Mouse (Mus musculus) testis, adult 2 months (tissue): ENCODE results near the gene Olfr638. TPM values are rescaled to one million over a fixed set of nuclear protein-coding genes. Genes with fewer than 3 reads are reported as not detected.
"Not testable (repeated sequence)": the region's sequence is repeated elsewhere in the genome, so short reads cannot be mapped to it uniquely, and the experiment has no call there.

ENCODE experiments used
- H3K27ac ChIP-seq: fragments of 200-500 bp; 2 replicates; pipeline ENCODE4 v1.5.1; 2012; ENCODE audit warnings: low read depth, low read length; ENCODE audit not compliant: control insufficient read depth, insufficient read depth
- H3K27me3 ChIP-seq: fragments of 200-500 bp; 2 replicates; pipeline ENCODE4 v1.6.1; 2012; ENCODE audit warnings: mild to moderate bottlenecking, low read length, moderate library complexity; ENCODE audit not compliant: control insufficient read depth, insufficient read depth
- H3K36me3 ChIP-seq: fragments of 200-500 bp; 2 replicates; pipeline ENCODE4 v1.6.1; 2012; ENCODE audit warnings: mild to moderate bottlenecking, low read length; ENCODE audit not compliant: control insufficient read depth, insufficient read depth
- H3K4me1 ChIP-seq: fragments of 200-500 bp; 2 replicates; pipeline ENCODE4 v1.6.1; 2012; ENCODE audit warnings: low read length; ENCODE audit not compliant: control insufficient read depth, insufficient read depth
- H3K4me3 ChIP-seq: fragments of 200-500 bp; 2 replicates; pipeline ENCODE4 v1.5.1; 2012; ENCODE audit warnings: low read depth, mild to moderate bottlenecking, low read length, moderate library complexity, mixed read lengths; ENCODE audit not compliant: control insufficient read depth
- CTCF ChIP-seq: fragments of 200-500 bp; IDR thresholded peaks from 2 replicates; pipeline ENCODE4 v1.5.1; 2012; ENCODE audit warnings: low read depth, mild to moderate bottlenecking, inconsistent platforms, low read length, moderate library complexity; ENCODE audit not compliant: control insufficient read depth, insufficient read depth, insufficient replicate concordance
- POLR2A ChIP-seq: fragments of 200-500 bp; IDR thresholded peaks from 2 replicates; pipeline ENCODE4 v1.6.1; 2012; ENCODE audit warnings: low read depth, mild to moderate bottlenecking, inconsistent platforms, low read length, moderate library complexity; ENCODE audit not compliant: control insufficient read depth
- polyA plus RNA-seq: library from polyadenylated mRNA; depleted of rRNA; stranded (reverse); fragments of >200 nt; gene quantifications from 2 replicates; pipeline ENCODE4 v1.2.3, GENCODE M21; 2012; rRNA removed

The Olfr638 gene
- polyA plus RNA-seq, result not detected in 2 replicates

DNA sequence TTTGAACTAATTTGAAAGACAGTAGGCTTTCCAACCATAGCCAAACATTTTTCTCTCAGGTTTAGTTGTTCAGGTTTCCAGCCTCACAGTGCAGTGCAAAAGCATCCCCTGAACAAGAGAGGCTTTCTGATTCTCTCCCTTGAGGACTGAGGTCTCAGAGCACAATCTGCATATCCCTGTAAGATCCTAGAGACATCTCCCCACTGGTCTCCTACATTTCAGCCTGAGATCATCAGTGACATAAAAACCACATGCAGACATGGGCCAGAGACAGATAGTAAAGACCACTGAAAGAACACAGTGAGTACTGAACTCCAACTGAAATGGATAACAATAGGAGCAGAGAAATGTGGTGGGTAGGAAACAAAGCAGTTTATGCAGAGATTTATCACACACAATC, at the start of gene Olfr638:
TSS of gene Olfr638 (plus strand) at position 301 of the 400 bp plus-strand sequence.
- no peaks in the 10 kb centered on the region for H3K27me3 ChIP-seq
- TF ChIP-seq POLR2A (no peak), CTCF (no peak)

DNA sequence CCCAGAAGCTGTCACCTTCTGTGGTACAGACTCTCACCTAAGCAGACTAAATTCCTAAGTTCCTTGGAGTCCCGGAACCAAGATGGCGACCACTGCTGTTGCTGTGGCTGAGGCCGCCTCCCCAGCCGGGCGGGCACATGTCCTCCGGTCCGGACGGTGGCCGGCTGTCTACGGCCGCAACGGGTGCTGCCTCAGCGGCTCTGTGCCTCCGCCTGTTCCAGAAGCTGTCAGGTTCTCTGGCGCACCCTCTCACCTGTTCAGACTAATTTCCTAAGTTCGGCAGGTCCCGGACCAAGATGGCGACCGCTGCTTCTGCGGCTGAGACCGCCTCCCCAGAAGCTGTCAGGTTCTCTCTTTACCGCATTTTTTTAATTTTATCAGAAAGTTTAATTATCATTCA, 31.7 kb upstream of the Olfr638 start:
- H3K36me3 ChIP-seq, H3K27me3 ChIP-seq, H3K4me1 ChIP-seq, H3K27ac ChIP-seq, H3K4me3 ChIP-seq: not testable (repeated sequence)

More for the DNA sequence above, at the start of gene Olfr638:
- Histone ChIP-seq H3K4me1 (no peaks in the 10 kb centered on the region), H3K4me3 (no peak within 1 kb of the TSS), H3K27ac (no peak within 1 kb of the TSS), H3K36me3 (no peaks in the 10 kb centered on the region)

DNA sequence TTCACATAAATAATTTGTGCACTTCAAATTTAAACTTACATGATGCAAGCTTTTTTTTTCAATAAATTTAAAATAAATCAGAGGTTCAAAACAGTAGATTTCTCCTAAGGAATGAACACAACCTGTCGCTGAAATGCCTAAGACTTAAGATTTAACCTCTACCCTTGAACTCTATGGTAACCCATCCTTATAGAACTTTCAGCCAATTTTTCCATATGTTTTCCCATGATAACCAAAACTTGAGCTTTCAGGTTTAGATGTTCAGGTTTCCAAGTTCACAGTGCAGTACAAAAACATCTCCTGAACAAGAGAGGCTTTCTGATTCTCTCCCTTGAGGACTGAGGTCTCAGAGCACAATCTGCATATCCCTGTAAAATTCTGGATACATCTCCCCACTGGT, 27.7 kb upstream of the Olfr638 start, which contains the start of gene Olfr635:
TSS of gene Olfr635 (plus strand) at position 301 of the 400 bp plus-strand sequence.
- Histone ChIP-seq H3K27me3 (no peaks in the 10 kb centered on the region), H3K27ac (no peak within 1 kb of the TSS), H3K4me3 (no peak within 1 kb of the TSS), H3K4me1 (no peaks in the 10 kb centered on the region), H3K36me3 (no peaks in the 10 kb centered on the region)
- TF ChIP-seq CTCF, result no peak
- no peak for TF ChIP-seq POLR2A

DNA sequence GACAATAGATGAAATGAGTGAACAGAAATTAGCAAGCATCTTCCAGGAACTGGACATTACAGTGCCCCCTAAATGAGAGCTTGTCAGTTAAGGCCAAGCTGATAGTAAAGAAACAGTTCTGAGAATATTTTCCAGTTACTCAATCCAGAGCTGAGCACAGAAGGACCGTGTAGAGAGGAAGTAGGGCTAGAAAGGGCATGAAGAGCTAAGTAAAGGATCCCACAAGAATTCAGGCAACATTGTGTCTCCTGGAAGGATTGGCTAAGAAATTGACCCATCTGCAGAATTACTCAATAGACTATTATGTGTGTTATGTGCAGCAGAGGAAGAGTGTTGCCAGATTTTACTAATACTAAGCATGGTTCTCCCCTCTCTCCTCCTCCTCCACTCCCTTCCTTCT, 26.8 kb upstream of the Olfr638 start:
- Histone ChIP-seq H3K27ac (no peak overlapping the region), H3K36me3 (no peaks in the 10 kb centered on the region), H3K4me3 (no peak overlapping the region), H3K4me1 (no peaks in the 10 kb centered on the region), H3K27me3 (no peaks in the 10 kb centered on the region)
- no peak for TF ChIP-seq CTCF
- TF ChIP-seq POLR2A, result no peak

DNA sequence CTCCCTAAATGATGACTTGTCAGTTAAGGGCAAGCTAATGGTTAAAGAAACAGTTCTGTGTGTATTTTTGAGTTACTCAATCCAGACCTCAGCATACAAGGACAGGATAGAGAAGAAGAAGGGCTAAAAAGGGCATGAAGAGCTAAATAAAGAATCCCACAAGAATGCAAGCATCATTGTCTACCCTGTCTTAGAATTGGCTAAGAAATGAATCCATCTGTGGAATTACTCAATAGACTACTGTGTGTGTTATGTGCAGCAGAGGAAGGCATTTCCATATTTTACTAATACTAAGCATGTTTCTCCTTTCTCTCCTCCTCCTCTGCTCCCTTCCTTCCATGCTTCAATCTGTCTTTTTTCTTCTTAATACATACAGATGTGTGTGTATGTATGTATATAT, 578 bp downstream of the Olfr638 start:
- Histone ChIP-seq H3K27me3 (no peaks in the 10 kb centered on the region), H3K36me3 (no peaks in the 10 kb centered on the region), H3K4me3 (no peak overlapping the region), H3K27ac (no peak overlapping the region), H3K4me1 (no peaks in the 10 kb centered on the region)
- TF ChIP-seq CTCF (no peak), POLR2A (no peak)

DNA sequence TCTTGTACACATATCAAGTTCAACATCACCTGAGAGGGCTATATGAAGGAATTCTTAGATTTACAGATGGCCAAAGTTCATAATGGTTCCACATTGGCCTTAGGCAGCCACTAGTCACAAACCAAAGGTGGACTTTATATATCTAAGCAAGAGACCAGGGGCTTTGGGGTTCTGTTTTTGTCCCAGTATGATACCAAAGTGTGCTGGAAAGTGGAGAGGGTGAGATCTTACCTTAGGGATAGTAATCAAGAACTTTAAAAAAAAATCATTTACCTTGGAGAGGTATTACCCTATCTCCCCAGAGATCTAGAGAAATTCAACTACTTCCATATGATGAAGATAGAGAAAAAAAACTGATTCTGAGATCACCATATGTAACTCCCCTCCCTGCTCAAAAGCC, 18.7 kb downstream of the Olfr638 start, which contains the start of gene Olfr639:
TSS of gene Olfr639 (minus strand) at position 101 of the 400 bp plus-strand sequence.
- Histone ChIP-seq H3K27me3 (no peaks in the 10 kb centered on the region), H3K36me3 (no peaks in the 10 kb centered on the region), H3K4me3 (no peak within 1 kb of the TSS), H3K27ac (no peak within 1 kb of the TSS), H3K4me1 (no peaks in the 10 kb centered on the region)
- TF ChIP-seq POLR2A (no peak), CTCF (no peak)

DNA sequence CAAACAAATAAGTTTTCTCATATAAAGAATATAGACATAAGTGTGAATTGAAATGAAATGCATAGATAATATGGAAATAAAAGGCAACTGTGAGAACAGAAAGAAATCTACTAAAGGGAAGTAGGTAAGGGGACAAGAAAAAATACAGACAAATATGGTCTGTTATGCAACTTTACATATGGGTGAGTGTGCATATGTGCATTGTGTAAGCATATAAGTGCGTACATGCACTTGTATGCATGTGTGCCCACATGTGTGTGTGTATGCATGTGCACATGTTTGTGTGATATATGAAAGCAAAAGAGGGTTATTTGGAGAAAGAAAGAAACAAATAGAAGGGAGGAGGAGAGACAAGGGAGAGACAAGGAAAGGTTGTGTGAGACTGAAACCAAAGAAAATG, 20.4 kb downstream of the Olfr638 start:
- Histone ChIP-seq H3K4me3 (no peak overlapping the region), H3K4me1 (no peaks in the 10 kb centered on the region), H3K27me3 (no peaks in the 10 kb centered on the region), H3K36me3 (no peaks in the 10 kb centered on the region), H3K27ac (no peak overlapping the region)
- TF ChIP-seq POLR2A, result no peak
- no peak for TF ChIP-seq CTCF

DNA sequence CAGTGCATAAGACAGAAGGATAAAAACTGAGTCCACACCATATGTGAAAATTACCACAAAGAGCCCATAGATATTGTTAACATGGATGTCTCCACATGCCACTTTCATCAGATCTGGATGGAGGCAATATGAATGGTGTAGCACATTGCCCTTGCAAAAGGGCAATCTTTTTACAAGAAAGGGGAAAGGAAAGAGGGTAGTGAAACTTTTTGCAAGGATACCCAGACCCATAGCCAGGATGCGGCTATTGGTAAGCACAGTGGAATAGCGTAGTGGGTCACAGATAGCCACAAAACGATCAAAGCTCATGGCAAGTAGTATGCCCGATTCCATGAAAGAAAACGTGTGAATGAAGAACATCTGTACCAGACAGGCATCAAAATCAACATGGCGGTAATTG, 23.1 kb downstream of the Olfr638 start:
- Histone ChIP-seq H3K4me3 (no peak overlapping the region), H3K4me1 (no peaks in the 10 kb centered on the region), H3K36me3 (no peaks in the 10 kb centered on the region), H3K27me3 (no peaks in the 10 kb centered on the region), H3K27ac (no peak overlapping the region)
- TF ChIP-seq POLR2A (no peak), CTCF (no peak)
